Mouse (Mus musculus): Measurements from ENCODE around the gene Klra7. TPM values are rescaled to one million over a fixed set of nuclear protein-coding genes. Genes with fewer than 3 reads are reported as not detected.

The Klra7 gene
- polyA plus RNA-seq, 1 experiment from 2014 or later: not detected

Other genes with a start within 250 kb of the Klra7 start
- not detected in 2 replicates for gene Klra6, start 206.4 kb downstream of the Klra7 start, polyA plus RNA-seq (2014; fragmentation: Nextera tagmentation; extraction: Ambion mirVana)
- not detected in 2 replicates for gene Klra4, start 166.1 kb downstream of the Klra7 start, polyA plus RNA-seq (2014; fragmentation: Nextera tagmentation; extraction: Ambion mirVana)
- gene Klra8, start 103.4 kb downstream of the Klra7 start, polyA plus RNA-seq (2014; fragmentation: Nextera tagmentation; extraction: Ambion mirVana): not detected in 2 replicates
- gene Klra9, start 40.2 kb downstream of the Klra7 start, polyA plus RNA-seq (2014; fragmentation: Nextera tagmentation; extraction: Ambion mirVana): not detected in 2 replicates
- not detected in 2 replicates for gene Klra10, start 48.6 kb upstream of the Klra7 start, polyA plus RNA-seq (2014; fragmentation: Nextera tagmentation; extraction: Ambion mirVana)
- gene Klra3, start 104.3 kb upstream of the Klra7 start, polyA plus RNA-seq (2014; fragmentation: Nextera tagmentation; extraction: Ambion mirVana): not detected in 2 replicates
- gene Klra1, start 153.6 kb upstream of the Klra7 start, polyA plus RNA-seq (2014; fragmentation: Nextera tagmentation; extraction: Ambion mirVana): not detected in 2 replicates